Mouse (Mus musculus) CH12.LX (cell line): ENCODE results near the gene Bpgm. TPM values are rescaled to one million over a fixed set of nuclear protein-coding genes. Genes with fewer than 3 reads are reported as not detected.

Experiments used
- DNase-seq: peaks from one replicate; pipeline ENCODE4 v3.0.0-alpha.2; 2013; ENCODE audit errors: extremely low read depth
- H3K27ac ChIP-seq: 2 replicates; pipeline ENCODE4 v1.5.1; 2012; ENCODE audit warnings: low read depth, mild to moderate bottlenecking, control low read depth, moderate library complexity; ENCODE audit not compliant: insufficient read depth
- H3K27me3 ChIP-seq: replicated peaks from 2 replicates; pipeline ENCODE3; 2012; ENCODE audit warnings: inconsistent platforms
- H3K36me3 ChIP-seq, 2 experiments: replicated peaks in 1 of 2; 2 replicates each; pipeline versions ENCODE3 to v1.6.1; 2012; ENCODE audit warnings: inconsistent platforms in 1 of 2, low read length in 1 of 2, mild to moderate bottlenecking in 1 of 2, mixed read lengths in 1 of 2, moderate library complexity in 1 of 2; ENCODE audit not compliant: control insufficient read depth in 1 of 2, insufficient read depth in 1 of 2
- H3K4me1 ChIP-seq, 2 experiments: 2 replicates each; pipeline ENCODE4 v1.6.1; 2012; ENCODE audit warnings: inconsistent platforms in 1 of 2, moderate library complexity in 1 of 2; ENCODE audit not compliant: insufficient read depth in 2 of 2, control insufficient read depth in 1 of 2
- H3K4me2 ChIP-seq: 2 replicates; pipeline ENCODE4 v1.6.1; 2012; ENCODE audit warnings: low read depth, mild to moderate bottlenecking, control low read depth; ENCODE audit not compliant: poor library complexity, insufficient read depth, severe bottlenecking
- H3K4me3 ChIP-seq, 3 experiments: fragments of 150-350 bp in 1 of 3; sonication (generic) in 1 of 3; replicated peaks in 1 of 3; 2 replicates each; pipeline versions ENCODE3 to v1.5.1; 2011 to 2012; ENCODE audit warnings: low read depth in 2 of 3, low read length in 2 of 3, mild to moderate bottlenecking in 2 of 3, moderate library complexity in 2 of 3, control low read depth in 1 of 3, improper control_type of control experiment in 1 of 3, inconsistent platforms in 1 of 3, mixed read lengths in 1 of 3; ENCODE audit not compliant: poor library complexity in 1 of 3
- H3K79me2 ChIP-seq: replicated peaks from 2 replicates; pipeline ENCODE4 v1.6.1; 2012; ENCODE audit warnings: mild to moderate bottlenecking, moderate library complexity; ENCODE audit not compliant: control insufficient read depth, poor library complexity, insufficient read depth, severe bottlenecking; ENCODE audit errors: extremely low read depth
- H3K9ac ChIP-seq: 2 replicates; pipeline ENCODE4 v1.6.1; 2012; ENCODE audit warnings: low read depth, mild to moderate bottlenecking, control low read depth, moderate library complexity; ENCODE audit not compliant: insufficient read depth
- H3K9me3 ChIP-seq: replicated peaks from 2 replicates; pipeline ENCODE3; 2012; ENCODE audit warnings: low read length, inconsistent platforms, mixed read lengths
- BHLHE40 ChIP-seq: IDR thresholded peaks from 2 replicates; pipeline ENCODE4 v1.6.1; 2011; ENCODE audit warnings: mild to moderate bottlenecking, low read depth, low read length, improper control_type of control experiment
- CHD1 ChIP-seq: IDR thresholded peaks from 2 replicates; pipeline ENCODE4 v1.6.1; 2012; ENCODE audit warnings: low read depth, low read length, improper control_type of control experiment, inconsistent platforms
- CTCF ChIP-seq, 2 experiments: IDR thresholded peaks in 1 of 2; conservative IDR thresholded peaks in 1 of 2; 2 replicates each; pipeline ENCODE4 v1.5.1; 2011 to 2012; ENCODE audit warnings: low read depth in 2 of 2, low read length in 2 of 2, improper control_type of control experiment in 1 of 2, inconsistent platforms in 1 of 2, mild to moderate bottlenecking in 1 of 2, moderate library complexity in 1 of 2
- E2F4 ChIP-seq: IDR thresholded peaks from 2 replicates; pipeline ENCODE4 v1.6.1; 2011; ENCODE audit warnings: low read depth, low read length, improper control_type of control experiment; ENCODE audit not compliant: insufficient replicate concordance
- EP300 ChIP-seq: IDR thresholded peaks from 2 replicates; pipeline ENCODE4 v1.6.1; 2011; ENCODE audit warnings: low read length, improper control_type of control experiment
- ETS1 ChIP-seq: conservative IDR thresholded peaks from 2 replicates; pipeline ENCODE4 v1.6.1; 2012; ENCODE audit warnings: low read depth, mild to moderate bottlenecking, inconsistent platforms, low read length, improper control_type of control experiment, moderate library complexity
- IRF4 ChIP-seq: IDR thresholded peaks from 2 replicates; pipeline ENCODE4 v1.6.1; 2014; ENCODE audit warnings: low read depth, mild to moderate bottlenecking, inconsistent platforms, low read length, improper control_type of control experiment
- JUND ChIP-seq: conservative IDR thresholded peaks from 2 replicates; pipeline ENCODE4 v1.6.1; 2011; ENCODE audit warnings: low read depth, low read length, improper control_type of control experiment
- MYC ChIP-seq: IDR thresholded peaks from 2 replicates; pipeline ENCODE4 v1.6.1; 2011; ENCODE audit warnings: low read depth, mild to moderate bottlenecking, improper control_type of control experiment, low read length
- PAX5 ChIP-seq: IDR thresholded peaks from 2 replicates; pipeline ENCODE4 v1.6.1; 2012; ENCODE audit warnings: low read length, inconsistent platforms, mixed read lengths
- RAD21 ChIP-seq: IDR thresholded peaks from 2 replicates; pipeline ENCODE4 v1.6.1; 2011; ENCODE audit warnings: low read depth, mild to moderate bottlenecking, low read length, improper control_type of control experiment, moderate library complexity
- SMC3 ChIP-seq: IDR thresholded peaks from 2 replicates; pipeline ENCODE4 v1.6.1; 2011; ENCODE audit warnings: low read depth, low read length, improper control_type of control experiment
- TBP ChIP-seq: conservative IDR thresholded peaks from 2 replicates; pipeline ENCODE4 v1.6.1; 2011; ENCODE audit warnings: low read depth, low read length, improper control_type of control experiment
- USF1 ChIP-seq: IDR thresholded peaks from 2 replicates; pipeline ENCODE4 v1.6.1; 2014; ENCODE audit warnings: low read depth, mild to moderate bottlenecking, inconsistent platforms, low read length, improper control_type of control experiment
- dilution Hi-C: fragments of 300-500 bp; cut with MboI; formaldehyde crosslinking; loops from 2 replicates; pipeline ENCODE4 v1.14.3; 2020; ENCODE audit warnings: low sequenced_read_pairs; ENCODE audit not compliant: extremely low pct_unique_long_range_greater_than_20kb, extremely low pct_ligation_motif_present
- in situ Hi-C: fragments of 300-500 bp; cut with MboI; formaldehyde crosslinking; loops from 3 replicates; pipeline ENCODE4 v1.14.3; 2019; ENCODE audit warnings: low sequenced_read_pairs, low pct_ligation_motif_present, low pct_unique_long_range_greater_than_20kb, mixed read lengths
- polyA plus RNA-seq: library from polyadenylated mRNA; unstranded; fragments of >175 nt; gene quantifications from 2 replicates; pipeline ENCODE4 v1.2.1, GENCODE M21; 2012; ENCODE audit warnings: low read depth; ENCODE audit not compliant: insufficient read length
- total RNA-seq, 2 experiments: library from RNA; depleted of rRNA; stranded (reverse); fragments of 300-350 nt in 1 of 2; fragments of >200 nt in 1 of 2; gene quantifications; 2 replicates each; pipeline ENCODE4 v1.2.3; 2012 to 2014

Gene Bpgm
- total and polyA plus RNA-seq, 3 experiments: 10.8 to 12.7 (median 10.9) TPM

DNA sequence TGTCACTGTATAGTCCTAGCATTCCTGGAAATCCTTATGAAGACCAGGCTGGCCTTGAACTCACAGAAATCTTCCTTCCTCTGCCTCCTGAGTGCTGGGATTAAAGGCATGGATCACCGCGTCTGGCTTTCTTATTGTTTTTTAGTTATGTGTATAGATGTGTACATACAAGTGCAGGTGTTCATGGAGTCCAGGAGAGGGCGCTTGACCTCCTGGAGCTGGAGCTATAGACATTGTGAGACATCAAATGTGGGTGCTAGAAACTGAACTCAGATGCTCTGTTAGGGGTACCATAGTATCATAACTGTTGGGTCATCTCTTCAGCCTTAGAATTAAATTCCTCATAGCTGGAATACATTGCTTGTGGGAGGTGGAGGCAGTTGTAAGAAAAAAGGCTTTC is 2.0 kb upstream of the Bpgm start:
- in situ Hi-C loops: no loop called here
- Histone ChIP-seq H3K4me1 (peaks cover 10 to 19% of the 10 kb centered on the region in 2 experiments), H3K36me3 (no peaks in the 10 kb centered on the region), H3K4me3 (no peak overlapping the region), H3K79me2 (0 out of 2 replicates have a peak, but pooled peaks cover 4% of the 10 kb centered on the region), H3K4me2 (no peak overlapping the region), H3K27me3 (no peaks in the 10 kb centered on the region)
- TF ChIP-seq SMC3 (peak; percentile 39), CHD1 (no peak), RAD21 (peak; percentile 14), CTCF (conservative IDR thresholded peaks at IDR 0.05 in 1 of 2, IDR thresholded peaks at IDR 0.05 in 1 of 2; ENCODE audit: low read depth in 2 of 2, low read length in 2 of 2) (peak; percentile 36 to 55), EP300 (no peak)
- TF ChIP-seq, all 38 proteins: peak for 3
- peak; percentile 22 for DNase-seq
- Histone ChIP-seq H3K9me3 (no peaks in the 10 kb centered on the region), H3K27ac (no peak overlapping the region), H3K9ac (no peak overlapping the region)
- dilution Hi-C loops: no loop called here

DNA sequence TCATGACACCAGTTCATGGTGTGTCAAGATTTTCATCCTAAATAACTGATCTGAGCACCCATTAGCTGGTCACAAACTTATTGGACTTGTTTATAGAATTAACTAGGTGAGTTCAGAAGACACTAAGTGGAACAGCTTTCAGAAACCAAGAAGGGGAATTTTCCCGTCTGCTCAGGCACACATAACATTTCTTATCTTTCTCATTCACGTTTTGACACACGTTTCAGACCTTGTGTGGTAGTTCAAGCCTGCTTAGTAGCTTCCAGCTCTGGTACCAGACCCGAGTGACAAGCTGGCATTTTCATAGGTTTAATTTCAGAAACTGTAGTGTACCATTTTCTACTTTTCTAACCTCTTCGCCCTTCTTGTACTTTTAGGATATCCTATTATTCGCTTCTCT is 616 bp upstream of the Bpgm start:
- no peaks in the 10 kb centered on the region for H3K36me3 ChIP-seq
- no peaks in the 10 kb centered on the region for H3K9me3 ChIP-seq
- H3K9ac ChIP-seq: peak overlapping the region; percentile 82
- peak overlapping the region; percentile 81 for H3K4me2 ChIP-seq
- DNase-seq: no peak
- peaks cover 4% of the 10 kb centered on the region; the same call in 1 of the 2 replicates for H3K79me2 ChIP-seq
- dilution Hi-C loops: no loop called here
- peaks cover 11 to 32% of the 10 kb centered on the region in 2 experiments for H3K4me1 ChIP-seq
- H3K27me3 ChIP-seq: no peaks in the 10 kb centered on the region
- TF ChIP-seq BHLHE40 (peak; percentile 81), USF1 (no peak), MYC (peak; percentile 16; the same call in 1 of the 2 replicates), EP300 (0 out of 2 replicates have a peak, but pooled peaks have one; percentile 38)
- in situ Hi-C loops: no loop called here
- H3K4me3 ChIP-seq: peak overlapping the region; percentile 40 to 72 (median 68)
- peak overlapping the region; percentile 26; the same call in 1 of the 2 replicates for H3K27ac ChIP-seq

DNA sequence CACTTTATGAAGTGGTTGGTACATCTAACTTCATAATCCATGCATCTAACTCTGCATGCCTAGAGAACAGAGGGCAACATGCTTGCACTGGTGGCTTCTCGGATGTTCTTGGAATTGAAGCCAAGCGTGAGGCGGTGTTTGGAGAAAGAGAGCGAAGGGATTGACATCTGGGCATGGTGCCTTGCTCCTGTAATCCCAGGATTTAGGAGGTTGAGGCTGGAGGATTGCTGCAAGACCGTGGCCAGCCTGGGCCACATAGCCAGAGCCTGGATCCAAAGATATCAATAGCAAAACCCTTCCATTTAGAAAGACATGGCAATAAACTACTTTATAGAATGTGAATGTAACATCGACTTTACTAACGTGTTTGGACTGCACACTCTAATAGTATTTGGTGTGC is 2.0 kb downstream of the Bpgm start:
- Histone ChIP-seq H3K79me2 (peaks cover 4% of the 10 kb centered on the region; the same call in 1 of the 2 replicates), H3K9me3 (no peaks in the 10 kb centered on the region), H3K9ac (no peak overlapping the region), H3K4me3 (no peak overlapping the region), H3K4me2 (peak overlapping the region; percentile 84), H3K36me3 (peaks cover 0 to 2% of the 10 kb centered on the region in 2 experiments), H3K27ac (0 out of 2 replicates have a peak overlapping the region, but pooled peaks have one; percentile 35), H3K27me3 (no peaks in the 10 kb centered on the region), H3K4me1 (peaks cover 18 to 50% of the 10 kb centered on the region in 2 experiments)
- DNase-seq: no peak
- in situ Hi-C loops: no loop called here
- TF ChIP-seq ETS1: no peak
- no peak for TF ChIP-seq IRF4
- no peak for TF ChIP-seq TBP
- TF ChIP-seq PAX5: no peak
- TF ChIP-seq MYC: no peak
- TF ChIP-seq JUND: no peak
- TF ChIP-seq E2F4: no peak
- dilution Hi-C loops: no loop called here
